Mouse (Mus musculus) thymus, adult 2 months (tissue): ENCODE results near the gene Gm15293. TPM values are rescaled to one million over a fixed set of nuclear protein-coding genes. Genes with fewer than 3 reads are reported as not detected.
"Not testable (repeated sequence)": the region's sequence is repeated elsewhere in the genome, so short reads cannot be mapped to it uniquely, and the experiment has no call there.

Source experiments
- DNase-seq: peaks from one replicate; pipeline ENCODE4 v3.0.0; 2021
- H3K27ac ChIP-seq: fragments of 200-500 bp; 2 replicates; pipeline ENCODE4 v1.5.1; 2012; ENCODE audit warnings: low read length, control low read depth; ENCODE audit not compliant: control insufficient read depth, insufficient read depth
- H3K27me3 ChIP-seq: fragments of 200-500 bp; 2 replicates; pipeline ENCODE4 v1.6.1; 2012; ENCODE audit warnings: mild to moderate bottlenecking, low read length, moderate library complexity, mixed read lengths; ENCODE audit not compliant: control insufficient read depth, insufficient read depth
- H3K36me3 ChIP-seq: fragments of 200-500 bp; 2 replicates; pipeline ENCODE4 v1.6.1; 2012; ENCODE audit warnings: mild to moderate bottlenecking, low read length, moderate library complexity; ENCODE audit not compliant: control insufficient read depth, insufficient read depth
- H3K4me1 ChIP-seq: fragments of 200-500 bp; replicated peaks from 2 replicates; pipeline ENCODE4 v1.6.1; 2012; ENCODE audit warnings: low read length; ENCODE audit not compliant: control insufficient read depth, insufficient read depth
- H3K4me3 ChIP-seq: fragments of 200-500 bp; 2 replicates; pipeline ENCODE4 v1.5.1; 2012; ENCODE audit warnings: mild to moderate bottlenecking, low read length, control low read depth, moderate library complexity; ENCODE audit not compliant: control insufficient read depth, insufficient read depth
- WGBS: fragments of 180-500 bp; shearing (Covaris S2); methylation state at CpG from one replicate; pipeline ENCODE4 v1.1.7; 2018; 5-methylcytosine and 5-hydroxymethylcytosine counted together
- polyA plus RNA-seq: library from polyadenylated mRNA; depleted of rRNA; stranded (reverse); fragments of >200 nt; gene quantifications from 2 replicates; pipeline ENCODE4 v1.2.3, GENCODE M21; 2012; rRNA removed

The Gm15293 gene
- polyA plus RNA-seq = not detected in 2 replicates

GRCm38 (mm10) chr8:21201261-21201660 is at the start of gene Gm15293:
Gm15293 (plus strand) TSS chr8:21201561.
- not testable (repeated sequence) for DNase-seq, H3K27me3 ChIP-seq, H3K36me3 ChIP-seq, H3K27ac ChIP-seq, H3K4me3 ChIP-seq, H3K4me1 ChIP-seq
- WGBS = no CpG with 5 or more reads among the region's 1 CpGs

GRCm38 (mm10) chr8:21161977-21162376 is 39.4 kb upstream of the Gm15293 start, which contains the start of gene Defa22:
Defa22 (plus strand) TSS chr8:21162277.
- no CpG with 5 or more reads among the region's 1 CpGs for WGBS
- H3K27ac ChIP-seq, H3K36me3 ChIP-seq, H3K27me3 ChIP-seq, H3K4me1 ChIP-seq, DNase-seq, H3K4me3 ChIP-seq: not testable (repeated sequence)

- WGBS = no CpG with 5 or more reads among the region's 1 CpGs
- H3K4me1 ChIP-seq = not testable (repeated sequence)
Observed at GRCm38 (mm10) chr8:21191314-21191713, 10.0 kb upstream of the Gm15293 start, which contains the start of gene Defa31. Defa31 (plus strand) TSS chr8:21191614.

More at GRCm38 (mm10) chr8:21191314-21191713, 10.0 kb upstream of the Gm15293 start, which contains the start of gene Defa31:
- DNase-seq, H3K27me3 ChIP-seq, H3K4me3 ChIP-seq, H3K36me3 ChIP-seq, H3K27ac ChIP-seq: not testable (repeated sequence)

Other genes with a start within 250 kb of the Gm15293 start
- not detected in 2 replicates for gene Defa21, start 176.0 kb upstream of the Gm15293 start, polyA plus RNA-seq
- gene Defa23, start 146.5 kb upstream of the Gm15293 start, polyA plus RNA-seq = not detected in 2 replicates
- 0.58 TPM in 1 of 2 replicates, not detected in the other for gene Defa35, start 136.5 kb upstream of the Gm15293 start, polyA plus RNA-seq
- gene Defa25, start 117.1 kb upstream of the Gm15293 start, polyA plus RNA-seq = not detected in 2 replicates
- gene Gm14851, start 105.5 kb upstream of the Gm15293 start, polyA plus RNA-seq = not detected in 2 replicates
- not detected in 2 replicates for gene Defa30, start 66.9 kb upstream of the Gm15293 start, polyA plus RNA-seq
- 0.39 TPM in 1 of 2 replicates, not detected in the other for gene Defa22, start 39.3 kb upstream of the Gm15293 start, polyA plus RNA-seq
- gene Defa31, start 9.9 kb upstream of the Gm15293 start, polyA plus RNA-seq = not detected in 2 replicates
- gene Gm15292, start 48.2 kb downstream of the Gm15293 start, polyA plus RNA-seq = not detected in 2 replicates
- gene Defa27, start 114.0 kb downstream of the Gm15293 start, polyA plus RNA-seq = not detected in 2 replicates
- 0.62 TPM in 1 of 2 replicates, not detected in the other for gene Defa29, start 125.5 kb downstream of the Gm15293 start, polyA plus RNA-seq
- gene Defa2, start 177.0 kb downstream of the Gm15293 start, polyA plus RNA-seq = not detected in 2 replicates
- gene Defa33, start 190.2 kb downstream of the Gm15293 start, polyA plus RNA-seq = not detected in 2 replicates
- not detected in 2 replicates for gene Defa36, start 225.8 kb downstream of the Gm15293 start, polyA plus RNA-seq